Mouse (Mus musculus) hindbrain, embryonic 15.5 days (tissue): ENCODE measurements around the gene Sccpdh. TPM values are rescaled to one million over a fixed set of nuclear protein-coding genes. Genes with fewer than 3 reads are reported as not detected.

Experiments
- ATAC-seq: fragments of 200-750 bp; cut with Nextera tagmentation; 2 replicates; pipeline ENCODE4 v1.8.0; 2017; ENCODE audit warnings: low read depth, moderate number of reproducible peaks, moderate TSS enrichment; ENCODE audit not compliant: low FRiP score
- H3K27ac ChIP-seq: fragments of 300-500 bp; sonication (generic); replicated peaks from 2 replicates; pipeline ENCODE4 v1.5.1; 2015; ENCODE audit warnings: mild to moderate bottlenecking, inconsistent platforms
- H3K27me3 ChIP-seq: fragments of 300-500 bp; sonication (generic); 2 replicates; pipeline ENCODE4 v1.6.1; 2015; ENCODE audit warnings: control low read depth, inconsistent platforms
- H3K36me3 ChIP-seq: fragments of 300-500 bp; sonication (generic); 2 replicates; pipeline ENCODE4 v1.6.1; 2015; ENCODE audit warnings: control low read depth, inconsistent platforms
- H3K4me1 ChIP-seq: fragments of 300-500 bp; sonication (generic); replicated peaks from 2 replicates; pipeline ENCODE4 v1.6.1; 2015; ENCODE audit warnings: control low read depth, inconsistent platforms
- H3K4me2 ChIP-seq: fragments of 300-500 bp; sonication (generic); 2 replicates; pipeline ENCODE4 v1.6.1; 2015; ENCODE audit warnings: moderate library complexity, mild to moderate bottlenecking, inconsistent platforms
- H3K4me3 ChIP-seq: fragments of 300-500 bp; sonication (generic); 2 replicates; pipeline ENCODE4 v1.5.1; 2015; ENCODE audit warnings: mild to moderate bottlenecking, inconsistent platforms
- H3K9ac ChIP-seq: fragments of 300-500 bp; sonication (generic); 2 replicates; pipeline ENCODE4 v1.6.1; 2015; ENCODE audit warnings: inconsistent platforms
- H3K9me3 ChIP-seq: fragments of 300-500 bp; sonication (generic); 2 replicates; pipeline ENCODE4 v1.6.1; 2016; ENCODE audit warnings: control low read depth, inconsistent platforms
- WGBS: fragments of 180-500 bp; shearing (Covaris S2); methylation state at CpG from one replicate; pipeline ENCODE4 v1.1.7; 2015; 5-methylcytosine and 5-hydroxymethylcytosine counted together
- polyA plus RNA-seq: library from polyadenylated mRNA; unstranded; fragments of >200 nt; fragmentation: Nextera tagmentation; extraction: Ambion mirVana; gene quantifications from 2 replicates; pipeline ENCODE4 v1.2.1, GENCODE M21; 2015

The Sccpdh gene
- 156 and 164 TPM in 2 replicates for polyA plus RNA-seq

DNA sequence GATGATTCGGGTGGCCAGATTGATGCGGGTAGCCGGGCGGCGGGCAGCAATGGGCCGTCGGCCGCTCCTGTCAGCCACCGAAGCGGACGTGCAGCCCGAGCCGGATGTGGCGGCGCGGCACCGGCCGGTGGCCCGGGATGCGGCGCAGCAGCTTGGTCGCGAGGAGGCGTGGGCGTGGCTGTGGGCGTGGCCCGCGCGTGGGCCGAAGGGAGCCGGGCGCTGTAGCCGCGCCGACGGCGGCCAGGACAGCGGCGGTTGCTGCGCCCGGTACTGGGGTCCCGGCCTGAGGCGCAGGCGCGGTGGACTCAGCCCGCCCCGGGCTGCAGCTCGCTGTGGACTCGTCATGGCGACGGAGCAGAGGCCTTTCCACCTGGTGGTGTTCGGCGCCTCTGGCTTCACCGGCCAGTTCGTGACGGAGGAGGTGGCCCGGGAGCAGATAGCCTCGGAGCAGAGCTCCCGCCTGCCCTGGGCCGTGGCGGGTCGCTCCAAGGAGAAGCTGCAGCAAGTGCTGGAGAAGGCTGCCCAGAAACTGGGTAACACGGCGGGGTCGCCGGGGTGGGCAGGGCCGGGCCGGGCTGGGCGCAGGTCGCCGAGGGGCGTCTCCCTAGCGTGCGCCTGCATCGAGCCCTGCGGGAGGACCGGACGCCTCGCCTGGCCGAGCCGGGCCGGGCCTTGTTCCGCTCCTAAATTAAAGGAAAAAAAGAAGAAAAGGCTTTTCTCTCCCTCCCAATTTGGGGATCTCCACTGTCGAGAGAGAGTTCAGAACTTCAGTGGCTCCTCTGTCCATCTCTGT, at the start of gene Sccpdh:
Gene Sccpdh (plus strand): TSS at position 198 of the 793 bp plus-strand sequence.
- Histone ChIP-seq H3K27ac (peak within 1 kb of the TSS; percentile 92), H3K9ac (peak within 1 kb of the TSS; percentile 86), H3K27me3 (no peaks in the 10 kb centered on the region), H3K4me1 (peaks cover 18% of the 10 kb centered on the region), H3K36me3 (peaks cover 19% of the 10 kb centered on the region; the same call in 1 of the 2 replicates), H3K4me3 (peak within 1 kb of the TSS; percentile 74), H3K9me3 (no peaks in the 10 kb centered on the region), H3K4me2 (peak within 1 kb of the TSS; percentile 77)
- under 1% methylated on average over 78 of the region's 84 CpGs for WGBS
- peak; percentile 96 for ATAC-seq

GRCm38 (mm10) chr1:179622665-179623064, 45.3 kb upstream of the Sccpdh start:
- WGBS, result 96% methylated on average over 12 of the region's 12 CpGs
- Histone ChIP-seq H3K9me3 (no peaks in the 10 kb centered on the region), H3K4me2 (no peak overlapping the region), H3K36me3 (peaks cover 14% of the 10 kb centered on the region; the same call in 1 of the 2 replicates), H3K4me1 (no peaks in the 10 kb centered on the region), H3K9ac (no peak overlapping the region), H3K4me3 (no peak overlapping the region), H3K27ac (no peak overlapping the region), H3K27me3 (no peaks in the 10 kb centered on the region)
- ATAC-seq, result no peak

GRCm38 (mm10) chr1:179623657-179624056, 44.4 kb upstream of the Sccpdh start:
- Histone ChIP-seq H3K4me3 (no peak overlapping the region), H3K9ac (no peak overlapping the region), H3K4me2 (no peak overlapping the region), H3K9me3 (no peaks in the 10 kb centered on the region), H3K4me1 (no peaks in the 10 kb centered on the region), H3K27ac (no peak overlapping the region), H3K27me3 (no peaks in the 10 kb centered on the region), H3K36me3 (peaks cover 14% of the 10 kb centered on the region; the same call in 1 of the 2 replicates)
- no peak for ATAC-seq
- 71% methylated on average over 4 of the region's 4 CpGs for WGBS

- no peak overlapping the region for H3K4me3 ChIP-seq
- no peaks in the 10 kb centered on the region for H3K9me3 ChIP-seq
- no peak overlapping the region for H3K9ac ChIP-seq
- H3K27ac ChIP-seq, result no peak overlapping the region
- 78% methylated on average over 4 of the region's 4 CpGs for WGBS
- no peak overlapping the region for H3K4me2 ChIP-seq
- H3K36me3 ChIP-seq, result peaks cover 14% of the 10 kb centered on the region; the same call in 1 of the 2 replicates
- H3K27me3 ChIP-seq, result no peaks in the 10 kb centered on the region
- H3K4me1 ChIP-seq, result no peaks in the 10 kb centered on the region
- no peak for ATAC-seq
Observed at GRCm38 (mm10) chr1:179624354-179624753, 43.7 kb upstream of the Sccpdh start.

DNA sequence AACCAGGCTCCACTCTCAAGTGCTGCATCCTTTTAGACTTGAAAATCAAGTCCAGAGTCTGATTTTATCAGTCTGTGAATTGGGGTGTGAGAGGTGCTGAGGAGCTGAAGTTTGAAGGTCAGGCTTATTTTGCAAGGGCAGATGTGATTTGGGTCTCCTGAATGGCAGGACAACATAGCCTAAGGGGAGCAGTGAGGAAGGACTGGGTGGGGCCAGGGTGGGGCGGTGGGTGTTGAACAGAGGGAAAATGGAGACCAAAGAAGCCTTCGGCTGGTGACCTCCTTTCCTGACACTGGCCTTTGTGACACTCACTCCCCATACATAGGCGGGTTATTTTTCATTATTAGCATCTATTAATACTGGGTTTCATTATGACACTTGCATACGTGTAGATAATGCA, 40.2 kb upstream of the Sccpdh start:
- WGBS, result 85% methylated on average over 4 of the region's 4 CpGs
- H3K27ac ChIP-seq, result no peak overlapping the region
- ATAC-seq, result no peak

DNA sequence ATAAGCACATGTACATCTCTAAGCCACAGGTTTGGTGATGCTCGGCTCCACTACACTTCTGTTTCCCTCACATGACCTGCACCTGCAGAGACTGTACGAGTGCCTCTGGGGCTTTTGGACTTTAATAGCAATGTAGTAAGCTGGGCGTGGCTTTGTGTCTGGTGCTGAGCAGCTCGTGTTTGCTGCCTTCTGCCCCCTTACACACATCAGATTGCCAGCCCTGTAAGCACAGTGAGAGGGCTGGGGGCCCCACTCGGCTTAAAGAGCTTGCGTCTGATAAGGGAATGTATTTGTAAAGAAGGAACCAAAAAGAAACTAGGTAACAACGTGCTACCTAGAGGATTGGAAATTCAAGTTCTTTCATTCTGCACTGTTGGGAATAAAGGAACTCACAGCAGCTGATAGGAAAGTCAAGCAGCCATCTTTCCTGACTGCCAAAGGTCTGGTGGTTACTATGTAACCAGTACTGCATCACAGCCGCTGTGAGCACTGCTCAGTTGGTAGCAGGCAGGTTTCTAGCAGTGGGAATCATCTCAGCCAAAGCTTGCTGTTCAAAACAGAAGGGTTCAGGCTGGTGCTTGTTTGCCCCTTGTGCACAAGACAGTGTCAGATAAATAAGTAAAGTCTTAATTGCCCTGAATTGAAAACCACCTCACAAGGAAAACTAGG, 39.4 kb upstream of the Sccpdh start:
- H3K36me3 ChIP-seq, result peaks cover 14% of the 10 kb centered on the region; the same call in 1 of the 2 replicates
- H3K27ac ChIP-seq, result no peak overlapping the region
- H3K4me3 ChIP-seq, result no peak overlapping the region
- no peak for ATAC-seq
- H3K4me2 ChIP-seq, result no peak overlapping the region
- H3K4me1 ChIP-seq, result no peaks in the 10 kb centered on the region
- WGBS, result 69% methylated on average over 8 of the region's 8 CpGs
- no peak overlapping the region for H3K9ac ChIP-seq
- H3K27me3 ChIP-seq, result no peaks in the 10 kb centered on the region
- no peaks in the 10 kb centered on the region for H3K9me3 ChIP-seq

More for the DNA sequence above, 40.2 kb upstream of the Sccpdh start:
- H3K27me3 ChIP-seq, result no peaks in the 10 kb centered on the region
- no peak overlapping the region for H3K4me3 ChIP-seq
- H3K9me3 ChIP-seq, result no peaks in the 10 kb centered on the region
- peaks cover 14% of the 10 kb centered on the region; the same call in 1 of the 2 replicates for H3K36me3 ChIP-seq
- no peak overlapping the region for H3K9ac ChIP-seq
- no peak overlapping the region for H3K4me2 ChIP-seq
- no peaks in the 10 kb centered on the region for H3K4me1 ChIP-seq

DNA sequence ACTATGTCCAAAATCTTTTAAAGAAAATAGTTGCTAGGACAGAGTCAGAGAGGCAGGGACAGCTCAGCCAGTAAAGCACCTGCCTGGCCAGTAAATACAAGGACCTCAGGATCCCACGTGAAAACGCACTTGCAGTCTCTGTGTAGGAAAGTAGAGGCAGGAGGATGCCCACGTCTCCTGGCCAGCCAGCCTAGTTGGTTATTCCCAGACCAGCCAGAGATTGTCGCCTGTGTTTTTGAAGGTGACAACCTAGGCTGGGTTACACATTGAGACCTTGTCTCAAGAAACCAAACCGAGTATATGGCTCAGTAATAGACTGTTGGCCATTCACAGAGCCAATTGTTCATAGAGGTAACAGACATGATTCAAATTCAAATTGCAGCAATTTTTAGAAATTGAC, 38.7 kb upstream of the Sccpdh start:
- H3K27ac ChIP-seq, result no peak overlapping the region
- no peak overlapping the region for H3K4me2 ChIP-seq
- peaks cover 14% of the 10 kb centered on the region; the same call in 1 of the 2 replicates for H3K36me3 ChIP-seq
- H3K4me1 ChIP-seq, result no peaks in the 10 kb centered on the region
- ATAC-seq, result no peak
- 83% methylated on average over 5 of the region's 5 CpGs for WGBS
- H3K4me3 ChIP-seq, result no peak overlapping the region
- no peaks in the 10 kb centered on the region for H3K9me3 ChIP-seq
- no peaks in the 10 kb centered on the region for H3K27me3 ChIP-seq
- no peak overlapping the region for H3K9ac ChIP-seq

GRCm38 (mm10) chr1:179632746-179633413, 35.1 kb upstream of the Sccpdh start:
- no peak for ATAC-seq
- H3K4me2 ChIP-seq, result no peak overlapping the region
- WGBS, result 81% methylated on average over 11 of the region's 11 CpGs
- no peaks in the 10 kb centered on the region for H3K9me3 ChIP-seq
- no peaks in the 10 kb centered on the region for H3K36me3 ChIP-seq
- H3K27me3 ChIP-seq, result no peaks in the 10 kb centered on the region
- H3K4me1 ChIP-seq, result no peaks in the 10 kb centered on the region
- H3K27ac ChIP-seq, result no peak overlapping the region
- H3K4me3 ChIP-seq, result no peak overlapping the region
- no peak overlapping the region for H3K9ac ChIP-seq

- no peak overlapping the region for H3K27ac ChIP-seq
- 26% methylated on average over 1 of the region's 1 CpGs for WGBS
- ATAC-seq, result no peak
- no peaks in the 10 kb centered on the region for H3K36me3 ChIP-seq
- no peak overlapping the region for H3K9ac ChIP-seq
- H3K27me3 ChIP-seq, result no peaks in the 10 kb centered on the region
- no peaks in the 10 kb centered on the region for H3K9me3 ChIP-seq
- H3K4me1 ChIP-seq, result no peaks in the 10 kb centered on the region
- H3K4me3 ChIP-seq, result no peak overlapping the region
- no peak overlapping the region for H3K4me2 ChIP-seq
Observed at GRCm38 (mm10) chr1:179633414-179633752, 34.6 kb upstream of the Sccpdh start.

DNA sequence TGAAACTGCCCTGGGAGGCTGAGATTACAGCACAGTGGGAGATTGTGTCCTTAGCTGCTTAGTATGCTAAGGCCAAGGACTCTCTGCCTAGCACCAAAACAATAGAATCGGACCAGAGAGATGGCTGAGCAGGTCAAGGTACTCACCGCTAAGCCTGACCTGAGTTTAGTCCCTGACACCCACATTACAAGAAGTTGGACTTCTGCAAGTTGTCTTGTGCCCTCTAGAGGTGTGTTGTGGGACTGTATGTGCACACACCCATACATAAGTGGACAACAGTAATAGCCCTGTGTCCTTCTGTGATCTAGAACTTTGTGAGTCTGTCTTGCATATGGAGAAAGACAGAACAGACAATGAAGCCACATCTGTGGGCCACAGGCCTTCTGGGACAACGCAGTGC, 33.9 kb upstream of the Sccpdh start:
- Histone ChIP-seq H3K4me3 (no peak overlapping the region), H3K27ac (no peak overlapping the region), H3K9me3 (no peaks in the 10 kb centered on the region), H3K4me1 (no peaks in the 10 kb centered on the region), H3K9ac (no peak overlapping the region), H3K36me3 (no peaks in the 10 kb centered on the region), H3K27me3 (no peaks in the 10 kb centered on the region), H3K4me2 (no peak overlapping the region)
- 85% methylated on average over 3 of the region's 3 CpGs for WGBS
- ATAC-seq, result no peak

DNA sequence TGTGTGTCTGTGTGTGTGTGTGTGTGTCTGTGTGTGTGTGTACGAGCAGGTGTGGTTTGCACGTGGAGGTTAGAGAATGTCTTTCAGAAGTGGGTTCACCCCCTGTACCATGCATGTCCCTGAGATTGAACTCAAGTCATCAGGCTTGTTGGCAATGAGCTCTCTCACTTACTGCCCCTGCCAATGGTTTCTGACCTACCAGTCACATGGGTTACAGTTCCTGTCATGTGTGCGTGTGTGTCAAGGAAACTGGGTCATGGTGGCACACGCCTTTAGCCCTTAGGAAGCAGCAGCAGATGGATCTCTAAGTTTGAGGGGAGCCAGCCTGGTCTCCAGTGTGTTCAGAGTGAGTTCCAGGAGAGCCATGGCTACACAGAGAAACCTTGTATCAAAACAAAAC, 25.3 kb upstream of the Sccpdh start:
- no peak for ATAC-seq
- no peak overlapping the region for H3K9ac ChIP-seq
- no peaks in the 10 kb centered on the region for H3K9me3 ChIP-seq
- WGBS, result 82% methylated on average over 4 of the region's 4 CpGs
- no peak overlapping the region for H3K27ac ChIP-seq
- H3K36me3 ChIP-seq, result no peaks in the 10 kb centered on the region
- H3K27me3 ChIP-seq, result no peaks in the 10 kb centered on the region
- H3K4me3 ChIP-seq, result no peak overlapping the region
- H3K4me1 ChIP-seq, result peaks cover 7% of the 10 kb centered on the region; the same call in 1 of the 2 replicates
- H3K4me2 ChIP-seq, result no peak overlapping the region

DNA sequence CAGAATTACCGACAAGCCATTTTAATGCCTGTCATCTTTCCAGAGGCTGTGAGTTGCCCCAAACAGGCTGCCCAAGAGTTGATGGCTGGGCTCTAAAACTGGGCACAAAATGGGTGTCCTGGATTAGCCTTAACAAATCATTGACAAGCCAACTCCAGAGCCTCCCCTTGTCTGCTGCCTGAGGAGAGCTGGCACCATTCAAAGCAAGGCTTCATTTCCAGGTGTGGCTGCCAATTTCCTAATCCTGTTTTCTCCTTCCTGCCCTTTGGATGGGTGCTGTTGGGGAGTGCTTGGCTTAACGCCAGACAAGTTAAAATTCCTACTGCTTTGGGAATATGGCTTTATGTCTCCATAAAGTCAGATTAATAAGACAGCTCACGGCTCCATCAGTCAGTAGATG, 23.9 kb upstream of the Sccpdh start:
- Histone ChIP-seq H3K27me3 (no peaks in the 10 kb centered on the region), H3K4me1 (peaks cover 7% of the 10 kb centered on the region; the same call in 1 of the 2 replicates), H3K9me3 (no peaks in the 10 kb centered on the region), H3K9ac (no peak overlapping the region), H3K4me3 (no peak overlapping the region), H3K4me2 (no peak overlapping the region), H3K36me3 (no peaks in the 10 kb centered on the region), H3K27ac (no peak overlapping the region)
- ATAC-seq, result no peak
- WGBS, result 54% methylated on average over 3 of the region's 3 CpGs
